Mouse (Mus musculus): ENCODE measurements around the gene Prr14. TPM values are rescaled to one million over a fixed set of nuclear protein-coding genes. Genes with fewer than 3 reads are reported as not detected.
"Not testable (repeated sequence)": the region's sequence is repeated elsewhere in the genome, so short reads cannot be mapped to it uniquely, and the experiment has no call there.

Prr14 gene
- 129 and 155 TPM in 2 replicates for total RNA-seq (2017)

- ATAC-seq (ENCODE audit: extremely low read depth, insufficient number of reproducible peaks, low FRiP score, poor library complexity, severe bottlenecking) = not testable (repeated sequence)
Observed at GRCm38 (mm10) chr7:127459311-127459710, at the start of gene Prr14. Gene Prr14 (plus strand): TSS chr7:127459611.

- ATAC-seq (ENCODE audit: extremely low read depth, insufficient number of reproducible peaks, low FRiP score, poor library complexity, severe bottlenecking) = no peak
Observed at GRCm38 (mm10) chr7:127411418-127411817, 48.0 kb upstream of the Prr14 start.

- peak; percentile 95 for ATAC-seq (ENCODE audit: extremely low read depth, insufficient number of reproducible peaks, low FRiP score, poor library complexity, severe bottlenecking)
Observed at GRCm38 (mm10) chr7:127421388-127422191, 37.8 kb upstream of the Prr14 start, which contains the start of gene Zfp688. Gene Zfp688 (minus strand): TSS chr7:127422068.

- ATAC-seq (ENCODE audit: extremely low read depth, insufficient number of reproducible peaks, low FRiP score, poor library complexity, severe bottlenecking) = no peak; the same call in 1 of the 2 replicates
Observed at GRCm38 (mm10) chr7:127422247-127422646, 37.2 kb upstream of the Prr14 start.

GRCm38 (mm10) chr7:127425291-127425690 is 34.1 kb upstream of the Prr14 start:
- no peak for ATAC-seq (ENCODE audit: extremely low read depth, insufficient number of reproducible peaks, low FRiP score, poor library complexity, severe bottlenecking)

- no peak for ATAC-seq (ENCODE audit: extremely low read depth, insufficient number of reproducible peaks, low FRiP score, poor library complexity, severe bottlenecking)
Observed at GRCm38 (mm10) chr7:127425911-127426310, 33.5 kb upstream of the Prr14 start.

GRCm38 (mm10) chr7:127426354-127426753 is 33.1 kb upstream of the Prr14 start:
- ATAC-seq (ENCODE audit: extremely low read depth, insufficient number of reproducible peaks, low FRiP score, poor library complexity, severe bottlenecking) = no peak

GRCm38 (mm10) chr7:127435206-127435605 is 24.2 kb upstream of the Prr14 start:
- ATAC-seq (ENCODE audit: extremely low read depth, insufficient number of reproducible peaks, low FRiP score, poor library complexity, severe bottlenecking) = no peak

- ATAC-seq (ENCODE audit: extremely low read depth, insufficient number of reproducible peaks, low FRiP score, poor library complexity, severe bottlenecking) = no peak
Observed at GRCm38 (mm10) chr7:127437724-127438123, 21.7 kb upstream of the Prr14 start.

GRCm38 (mm10) chr7:127443976-127444375 is 15.4 kb upstream of the Prr14 start:
- ATAC-seq (ENCODE audit: extremely low read depth, insufficient number of reproducible peaks, low FRiP score, poor library complexity, severe bottlenecking) = no peak

- peak; percentile 96 for ATAC-seq (ENCODE audit: extremely low read depth, insufficient number of reproducible peaks, low FRiP score, poor library complexity, severe bottlenecking)
Observed at GRCm38 (mm10) chr7:127448521-127449300, 10.7 kb upstream of the Prr14 start, which contains the start of gene Zfp689. Gene Zfp689 (minus strand): TSS chr7:127449158.

- no peak for ATAC-seq (ENCODE audit: extremely low read depth, insufficient number of reproducible peaks, low FRiP score, poor library complexity, severe bottlenecking)
Observed at GRCm38 (mm10) chr7:127449966-127450365, 9.4 kb upstream of the Prr14 start.

GRCm38 (mm10) chr7:127453056-127453455 is 6.4 kb upstream of the Prr14 start:
- no peak for ATAC-seq (ENCODE audit: extremely low read depth, insufficient number of reproducible peaks, low FRiP score, poor library complexity, severe bottlenecking)

GRCm38 (mm10) chr7:127454905-127455304 is 4.5 kb upstream of the Prr14 start:
- no peak for ATAC-seq (ENCODE audit: extremely low read depth, insufficient number of reproducible peaks, low FRiP score, poor library complexity, severe bottlenecking)

GRCm38 (mm10) chr7:127458371-127459122 is 864 bp upstream of the Prr14 start:
- not testable (repeated sequence) for ATAC-seq (ENCODE audit: extremely low read depth, insufficient number of reproducible peaks, low FRiP score, poor library complexity, severe bottlenecking)

GRCm38 (mm10) chr7:127465191-127465590 is 5.8 kb downstream of the Prr14 start:
- no peak for ATAC-seq (ENCODE audit: extremely low read depth, insufficient number of reproducible peaks, low FRiP score, poor library complexity, severe bottlenecking)

GRCm38 (mm10) chr7:127465670-127466069 is 6.3 kb downstream of the Prr14 start:
- not testable (repeated sequence) for ATAC-seq (ENCODE audit: extremely low read depth, insufficient number of reproducible peaks, low FRiP score, poor library complexity, severe bottlenecking)

GRCm38 (mm10) chr7:127466606-127467005 is 7.2 kb downstream of the Prr14 start:
- no peak for ATAC-seq (ENCODE audit: extremely low read depth, insufficient number of reproducible peaks, low FRiP score, poor library complexity, severe bottlenecking)

All from neutrophil, adult 5-6 weeks (primary cell).